Mouse (Mus musculus) mature B cell (primary cell): Measurements from ENCODE around the gene Zdhhc19.
"Not testable (repeated sequence)": the region's sequence is repeated elsewhere in the genome, so short reads cannot be mapped to it uniquely, and the experiment has no call there.

Experiments used
- in situ Hi-C: fragments of 300-500 bp; cut with MboI; formaldehyde crosslinking; loops from 2 replicates; pipeline ENCODE4 v1.14.3; 2019

Zdhhc19 gene

GRCm38 (mm10) chr16:32487234-32488111 lies 8.6 kb upstream of the Zdhhc19 start, which contains the start of gene Slc51a:
TSS of gene Slc51a (minus strand) at chr16:32487879.
- in situ Hi-C loops = no loop called here

- in situ Hi-C loops = no loop called here
These were observed 7.1 kb upstream of the Zdhhc19 start for GRCm38 (mm10) chr16:32488939-32489338.

- in situ Hi-C loops = not testable (repeated sequence)
These were observed 1.7 kb upstream of the Zdhhc19 start for GRCm38 (mm10) chr16:32494371-32494770.

- in situ Hi-C loops = no loop called here
These were observed 2.9 kb downstream of the Zdhhc19 start for GRCm38 (mm10) chr16:32498996-32499395.

GRCm38 (mm10) chr16:32499430-32500037 lies 3.5 kb downstream of the Zdhhc19 start:
- in situ Hi-C loops = no loop called here

GRCm38 (mm10) chr16:32501459-32501858 lies 5.4 kb downstream of the Zdhhc19 start:
- in situ Hi-C loops = no loop called here

- in situ Hi-C loops = no loop called here
These were observed 6.7 kb downstream of the Zdhhc19 start for GRCm38 (mm10) chr16:32502621-32503335.

- in situ Hi-C loops = no loop called here
These were observed 7.6 kb downstream of the Zdhhc19 start for GRCm38 (mm10) chr16:32503633-32504032.

- in situ Hi-C loops = no loop called here
These were observed 10.2 kb downstream of the Zdhhc19 start for GRCm38 (mm10) chr16:32506298-32506697.

GRCm38 (mm10) chr16:32506868-32507267 lies 10.8 kb downstream of the Zdhhc19 start:
- in situ Hi-C loops = no loop called here

- in situ Hi-C loops = no loop called here
These were observed 11.3 kb downstream of the Zdhhc19 start for GRCm38 (mm10) chr16:32507407-32507806.

- in situ Hi-C loops = no loop called here
These were observed 12.0 kb downstream of the Zdhhc19 start for GRCm38 (mm10) chr16:32508035-32508434.

- in situ Hi-C loops = no loop called here
These were observed 12.5 kb downstream of the Zdhhc19 start for GRCm38 (mm10) chr16:32508506-32509065.

- in situ Hi-C loops = no loop called here
These were observed 13.2 kb downstream of the Zdhhc19 start for GRCm38 (mm10) chr16:32509066-32509942.

GRCm38 (mm10) chr16:32510399-32511337 lies 14.6 kb downstream of the Zdhhc19 start:
- in situ Hi-C loops = loop anchor here (10.0 kb wide), 1 partner anchor 174 kb away; no protein-coding TSS in a partner anchor

GRCm38 (mm10) chr16:32511338-32511734 lies 15.3 kb downstream of the Zdhhc19 start:
- in situ Hi-C loops = loop anchor here (10.0 kb wide), 1 partner anchor 173 kb away; no protein-coding TSS in a partner anchor

- in situ Hi-C loops = loop anchor here (10.0 kb wide), 1 partner anchor 173 kb away; no protein-coding TSS in a partner anchor
These were observed 15.9 kb downstream of the Zdhhc19 start for GRCm38 (mm10) chr16:32511827-32512490.

- in situ Hi-C loops = loop anchor here (10.0 kb wide), 1 partner anchor 172 kb away; no protein-coding TSS in a partner anchor
These were observed 16.9 kb downstream of the Zdhhc19 start for GRCm38 (mm10) chr16:32512921-32513320.

GRCm38 (mm10) chr16:32513401-32513800 lies 17.3 kb downstream of the Zdhhc19 start:
- in situ Hi-C loops = loop anchor here (10.0 kb wide), 1 partner anchor 171 kb away; no protein-coding TSS in a partner anchor
